Mouse (Mus musculus) right cerebral cortex, adult 2 months (tissue): ENCODE measurements at regions not wholly inside any gene's neighbourhood (a gene's known extent, or its start where the extent isn't known, plus 50 kb on each side); places are given as distances from the start of the nearest gene placed in this dataset.
A peak's percentile ranks its signal among the peaks of the same experiment; 100 is the strongest.

ENCODE experiments used
- DNase-seq, 2 experiments: peaks; one replicate each; pipeline ENCODE4 v3.0.0; 2021 to 2022; ENCODE audit warnings: low spot score in 2 of 2

- no peak for DNase-seq
Observed at GRCm38 (mm10) chr13:63699624-63700023, 115.4 kb upstream of the Ercc6l2 start.

DNA sequence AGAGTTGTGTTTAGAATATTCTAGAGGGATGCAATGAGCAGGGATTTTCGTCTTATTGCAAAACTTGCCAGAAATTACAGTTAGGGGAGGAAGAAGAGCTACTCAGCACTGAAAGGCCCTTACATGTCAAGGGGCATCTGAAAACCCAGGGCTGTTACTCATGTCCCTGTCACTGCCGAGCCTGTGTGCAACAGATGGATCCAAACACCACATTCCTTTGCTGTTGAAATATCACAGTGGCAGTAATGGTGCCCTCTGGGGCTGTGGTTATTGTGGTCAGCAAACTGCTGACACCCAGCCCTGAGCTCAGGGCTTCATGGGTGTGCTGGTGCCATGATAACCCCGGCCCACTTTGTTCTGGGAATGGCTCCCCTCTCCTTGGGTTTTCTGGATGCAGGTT lies 114.3 kb upstream of the Ercc6l2 start:
- DNase-seq: no peak

GRCm38 (mm10) chr13:63701199-63702175 lies 113.6 kb upstream of the Ercc6l2 start:
- DNase-seq: no peak

- DNase-seq: no peak
Observed at GRCm38 (mm10) chr13:63708567-63708966, 106.5 kb upstream of the Ercc6l2 start.

DNA sequence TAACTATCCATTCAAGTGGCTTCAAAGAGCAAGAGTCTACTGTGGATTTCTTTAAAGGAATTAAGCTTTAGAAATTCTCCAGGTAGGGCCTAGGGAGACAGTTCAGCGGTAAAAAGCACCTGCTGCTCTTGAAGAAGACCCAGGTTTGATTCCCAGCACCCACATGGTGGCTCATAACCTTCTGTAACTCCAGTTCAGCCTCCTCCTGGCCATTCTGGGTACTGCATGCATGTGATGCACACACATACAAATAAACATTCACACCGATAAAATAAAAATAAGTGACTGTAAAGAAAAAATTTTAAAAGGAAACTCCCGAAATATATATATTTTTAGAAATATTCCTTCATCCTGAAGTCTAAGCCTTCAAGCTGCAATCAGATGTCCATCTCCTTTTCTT lies 101.9 kb upstream of the Ercc6l2 start:
- DNase-seq: no peak

DNA sequence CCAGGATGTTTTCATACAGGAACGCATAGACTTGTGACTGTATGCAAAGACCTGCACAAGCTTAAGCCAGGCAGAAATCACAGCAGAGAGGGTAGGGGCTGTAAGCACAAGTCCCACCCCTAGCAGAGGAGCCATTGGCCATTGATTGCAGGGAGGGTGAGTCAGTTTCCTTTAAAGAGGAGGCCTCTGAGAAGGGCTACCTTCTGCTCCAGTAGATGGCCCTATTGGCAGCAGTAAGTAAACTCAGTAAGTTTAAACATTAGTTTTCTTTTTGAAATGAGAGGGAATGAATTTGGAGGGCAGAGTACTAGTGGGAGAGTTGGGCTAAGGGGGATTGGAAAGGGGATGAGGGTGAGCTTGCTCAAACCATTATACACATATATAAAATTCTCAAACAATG lies 98.5 kb upstream of the Ercc6l2 start:
- DNase-seq: no peak

DNA sequence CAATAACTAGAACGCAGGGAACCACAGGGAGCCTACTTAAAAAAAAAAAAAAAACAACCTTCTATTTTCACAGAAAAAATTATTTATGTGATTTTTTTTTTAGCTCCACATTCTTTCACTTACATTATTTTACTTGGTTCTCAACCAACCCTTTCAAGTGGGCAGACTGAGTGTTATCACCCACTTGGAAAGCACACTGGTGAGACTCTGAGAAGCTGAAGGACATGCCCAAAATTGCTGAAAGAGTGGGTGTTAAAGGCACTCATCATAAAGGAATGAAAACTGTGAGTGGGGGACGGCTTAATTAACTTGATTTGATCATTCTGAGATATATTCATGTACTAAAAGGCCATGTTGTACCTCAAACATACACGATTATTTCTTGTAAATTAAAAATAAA lies 97.8 kb upstream of the Ercc6l2 start:
- DNase-seq: no peak

DNA sequence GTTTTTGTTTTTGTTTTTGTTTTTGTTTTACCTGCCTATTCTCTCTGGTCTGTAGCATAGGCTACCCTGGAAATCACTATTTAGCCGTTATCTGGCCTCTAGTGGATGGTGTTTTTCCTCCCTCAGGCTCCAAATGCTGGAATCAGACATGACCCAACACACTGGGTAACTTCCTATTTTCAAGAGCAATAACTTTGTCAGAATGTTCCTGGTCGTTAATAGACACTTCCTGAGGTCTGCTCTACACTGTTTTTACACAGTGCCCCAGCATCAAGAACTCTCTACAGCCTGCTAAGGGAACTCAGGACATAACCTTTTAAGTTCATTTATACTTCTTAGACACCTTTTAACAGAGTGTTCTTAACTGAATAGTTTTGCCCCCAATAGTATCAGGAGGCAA lies 96.3 kb upstream of the Ercc6l2 start:
- DNase-seq: no peak

DNA sequence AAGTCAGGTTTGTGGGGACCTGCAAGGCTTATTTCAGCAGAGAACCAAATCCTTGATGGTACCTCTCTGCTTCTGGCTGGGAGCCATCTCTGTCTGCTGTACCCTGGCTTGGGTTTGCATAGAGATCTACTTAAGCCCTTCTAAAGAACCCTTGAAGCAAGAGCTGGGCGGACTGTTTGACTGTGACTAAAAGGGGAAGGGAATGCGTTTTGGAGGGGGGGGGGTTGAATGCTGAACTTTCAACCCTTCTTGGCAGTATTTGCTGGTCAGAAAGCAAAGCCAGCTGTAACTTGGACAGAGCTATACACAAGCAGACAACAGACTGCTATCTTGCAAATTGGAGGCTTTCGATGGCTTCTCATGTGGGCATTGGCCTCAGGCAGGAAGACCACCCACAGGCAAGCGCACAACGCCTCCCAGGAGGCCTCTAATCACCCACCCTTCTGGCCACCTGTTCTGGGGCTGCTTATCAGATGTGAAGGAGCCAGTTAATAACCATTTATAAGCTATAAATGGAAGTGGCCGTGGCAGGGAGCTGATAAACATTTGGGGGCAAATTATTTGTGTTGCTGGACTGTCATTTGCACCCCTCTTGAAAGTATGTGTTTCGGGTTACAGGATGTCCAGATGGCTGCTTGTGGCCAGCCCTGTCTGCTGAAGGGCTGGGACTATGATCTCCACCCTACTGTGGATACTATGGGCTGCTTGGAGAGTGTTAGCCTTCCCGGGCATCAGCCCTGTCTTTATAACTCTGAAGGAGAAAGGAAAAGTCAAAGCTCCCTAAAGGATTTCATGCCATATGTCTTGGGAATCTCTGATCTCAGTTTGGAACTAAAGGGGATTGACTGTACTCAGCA lies 95.5 kb upstream of the Ercc6l2 start:
- no peak for DNase-seq

DNA sequence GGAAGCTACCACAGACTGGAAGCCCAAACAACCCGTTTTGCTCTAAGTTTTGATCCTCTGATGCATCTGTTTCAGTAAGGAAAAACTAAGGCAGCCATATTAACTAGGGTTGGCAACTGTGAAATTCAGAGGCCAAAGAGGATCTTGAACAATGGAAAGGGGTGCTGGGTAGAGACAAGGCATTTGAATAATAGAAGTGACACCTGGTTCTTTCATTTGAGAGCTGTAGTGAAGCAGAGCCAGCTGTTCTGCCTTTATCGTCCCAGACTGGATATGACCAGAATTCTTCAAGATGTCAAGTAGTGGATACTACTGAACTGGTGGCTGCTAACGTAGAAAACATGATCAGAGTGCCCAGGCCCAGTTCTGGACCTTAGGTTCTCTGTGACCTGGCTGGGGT lies 94.4 kb upstream of the Ercc6l2 start:
- no peak for DNase-seq

DNA sequence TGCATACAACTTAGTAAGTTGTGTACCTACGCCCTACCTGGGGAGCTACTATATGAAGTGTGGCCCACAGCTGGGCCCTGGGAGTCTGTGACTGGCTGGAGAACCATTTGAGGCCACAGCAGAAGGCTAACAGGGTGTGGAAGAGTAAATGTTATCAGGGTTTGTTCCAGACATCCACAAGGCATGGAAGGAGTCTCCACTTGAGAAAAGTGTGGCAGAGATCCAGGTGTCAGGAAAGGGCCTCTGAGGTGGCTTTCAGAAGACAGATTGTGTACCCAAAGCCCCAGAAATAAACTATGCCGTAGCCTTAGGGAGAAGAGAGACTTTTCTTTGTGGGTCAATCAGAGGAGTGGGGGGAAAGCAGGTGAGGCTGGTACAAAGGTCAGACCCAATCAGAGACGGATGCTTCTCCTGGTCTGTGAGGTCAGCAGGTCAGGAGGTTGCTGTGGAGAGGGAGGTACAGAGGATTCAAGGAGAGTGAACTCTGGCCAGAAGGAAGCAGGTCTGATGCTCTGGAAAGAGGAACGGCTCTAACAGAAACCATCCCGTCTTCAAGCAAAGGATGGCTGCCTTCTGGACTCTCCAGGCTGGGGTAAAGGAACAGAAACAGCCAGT lies 93.9 kb upstream of the Ercc6l2 start:
- DNase-seq: no peak

DNA sequence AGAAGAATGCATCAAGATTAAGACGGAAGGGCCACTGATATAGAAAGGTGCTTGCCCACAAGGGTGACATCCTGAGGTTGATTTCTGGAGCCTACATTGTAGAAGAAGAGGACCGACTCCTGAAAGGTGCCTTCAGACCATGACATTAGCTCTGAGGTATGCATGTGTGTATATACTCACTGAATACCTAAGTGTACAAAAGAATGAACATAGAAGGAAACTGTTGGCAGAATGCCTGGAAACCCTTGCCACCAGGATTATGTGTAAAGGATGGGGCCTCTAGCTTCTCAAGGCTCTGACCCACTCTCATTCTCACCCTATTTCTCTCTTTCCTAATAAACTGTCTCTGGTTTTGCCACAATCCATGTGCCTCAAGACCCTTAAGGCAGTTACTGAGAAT lies 90.7 kb upstream of the Ercc6l2 start:
- no peak for DNase-seq

- DNase-seq: no peak
Observed at GRCm38 (mm10) chr13:63724843-63725582, 90.0 kb upstream of the Ercc6l2 start.

DNA sequence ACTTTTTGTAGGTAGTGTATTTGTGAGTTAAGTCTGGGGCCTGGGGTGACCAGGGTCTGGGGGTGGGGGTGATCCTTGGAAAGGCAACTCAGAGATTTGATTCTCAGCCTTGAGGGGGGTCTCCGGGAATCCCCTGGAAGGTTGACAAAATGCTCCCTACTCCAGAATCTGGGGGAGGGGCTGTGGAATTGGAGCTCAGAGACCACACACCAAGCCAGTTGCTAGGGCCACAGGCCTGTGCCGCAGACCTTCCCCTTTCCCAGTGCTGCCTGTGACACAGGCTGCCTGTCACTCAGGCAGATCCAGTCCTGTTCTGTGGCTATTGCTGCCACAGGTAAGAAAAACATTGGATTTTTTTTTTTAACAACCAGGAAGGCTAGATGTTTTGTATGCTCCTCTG lies 89.0 kb upstream of the Ercc6l2 start:
- no peak for DNase-seq

DNA sequence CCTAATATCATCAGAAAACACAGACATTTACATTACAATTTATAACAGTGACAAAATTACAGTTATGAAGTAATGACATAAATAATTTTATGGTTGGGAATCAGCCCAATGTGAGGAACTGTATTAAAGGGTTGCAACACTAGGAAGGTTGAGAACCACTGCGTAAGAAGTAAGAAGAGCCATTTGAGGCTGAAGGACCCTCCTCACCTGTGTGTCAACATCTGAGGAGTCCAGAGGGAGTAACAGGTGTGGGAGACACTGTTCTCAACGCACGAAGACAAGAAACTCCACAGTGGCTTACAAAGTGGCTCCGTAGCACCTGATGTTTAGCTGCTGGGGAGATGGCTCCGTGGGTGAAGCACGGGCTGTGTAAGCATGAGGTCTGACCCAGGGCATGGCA lies 88.5 kb upstream of the Ercc6l2 start:
- DNase-seq: no peak

GRCm38 (mm10) chr13:63735739-63736138 lies 79.3 kb upstream of the Ercc6l2 start:
- no peak for DNase-seq

DNA sequence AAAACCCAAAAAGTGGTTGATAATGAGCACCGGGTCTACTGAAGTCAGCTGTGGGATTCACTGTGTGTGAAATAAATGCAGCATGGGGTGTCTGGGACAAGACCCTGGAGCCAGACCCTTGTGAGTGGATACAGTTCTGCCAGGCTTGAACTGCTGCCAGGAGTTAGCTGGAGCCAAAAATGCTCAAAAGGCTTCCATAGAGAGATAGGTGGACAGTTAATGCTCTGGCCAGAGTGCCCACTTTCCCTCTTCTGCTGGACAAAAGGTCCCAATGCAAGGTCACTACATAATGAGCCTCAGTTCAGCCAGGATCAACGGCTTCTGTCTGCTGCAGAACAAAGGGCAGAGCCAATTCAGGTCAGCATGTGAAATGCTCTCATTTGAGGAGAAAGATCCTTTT lies 73.2 kb upstream of the Ercc6l2 start:
- DNase-seq: peak in 1 of 2 experiments; percentile 7

DNA sequence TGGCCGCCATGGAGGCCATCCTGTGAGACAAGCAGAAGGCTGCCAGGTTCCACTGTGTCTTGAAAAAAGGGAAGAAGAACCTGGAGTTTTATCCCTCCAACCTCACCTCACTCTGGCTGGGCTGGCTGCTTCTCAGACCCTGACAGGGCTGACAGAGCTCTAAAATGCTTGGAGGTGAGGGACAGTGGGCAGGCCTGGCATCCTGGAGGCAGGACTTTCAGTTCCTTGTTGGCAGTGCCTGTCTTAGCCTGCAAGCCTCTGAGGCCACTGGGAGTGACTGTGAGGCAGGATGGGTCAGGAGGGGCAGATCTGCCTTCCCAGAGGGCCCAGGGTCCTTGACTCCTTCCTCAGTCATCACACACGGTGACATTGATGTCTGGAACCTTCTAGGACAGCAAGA lies 66.3 kb upstream of the Ercc6l2 start:
- no peak for DNase-seq

DNA sequence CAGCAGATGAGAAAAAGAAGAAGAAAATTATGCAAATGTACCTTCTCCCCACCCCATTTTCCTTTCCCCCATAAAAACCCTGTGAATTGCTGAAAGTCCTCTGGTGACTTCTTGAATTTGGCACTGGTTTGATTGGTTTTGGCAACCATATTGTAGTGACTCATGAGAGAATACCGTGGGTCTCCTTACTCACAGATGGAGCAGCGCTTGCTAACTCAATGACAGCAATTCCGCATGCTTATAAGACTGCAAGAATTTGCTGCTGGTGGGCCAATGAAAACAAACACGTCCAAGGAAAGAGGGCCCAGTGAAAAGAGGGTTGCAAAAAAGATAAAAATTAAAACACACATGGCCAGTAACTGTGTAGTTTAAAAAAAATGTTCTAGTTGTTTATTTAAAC lies 65.0 kb upstream of the Ercc6l2 start:
- DNase-seq: peak; percentile 2

GRCm38 (mm10) chr13:63751196-63751595 lies 63.8 kb upstream of the Ercc6l2 start:
- no peak for DNase-seq

GRCm38 (mm10) chr13:63757061-63757460 lies 58.0 kb upstream of the Ercc6l2 start:
- DNase-seq: no peak

GRCm38 (mm10) chr13:63761542-63761941 lies 53.5 kb upstream of the Ercc6l2 start:
- no peak for DNase-seq
